Mouse (Mus musculus) ES-CJ7 (cell line): Measurements from ENCODE around the gene Asic1.

Source experiments
- DNase-seq: peaks from one replicate; pipeline ENCODE4 v3.0.0; 2011; ENCODE audit warnings: low read depth, low spot score

The Asic1 gene

GRCm38 (mm10) chr15:99670154-99670821 is at the start of gene Asic1:
Gene Asic1 (plus strand): TSS chr15:99670368.
- peak; percentile 38 for DNase-seq

GRCm38 (mm10) chr15:99622063-99622462 is 48.1 kb upstream of the Asic1 start:
- DNase-seq: no peak

- DNase-seq: peak; percentile 79
Observed at GRCm38 (mm10) chr15:99631618-99632017, 38.5 kb upstream of the Asic1 start.

GRCm38 (mm10) chr15:99634702-99635101 is 35.5 kb upstream of the Asic1 start:
- DNase-seq: no peak

GRCm38 (mm10) chr15:99637405-99638123 is 32.6 kb upstream of the Asic1 start:
- no peak for DNase-seq

- DNase-seq: no peak
Observed at GRCm38 (mm10) chr15:99638124-99638485, 32.1 kb upstream of the Asic1 start.

GRCm38 (mm10) chr15:99642622-99643021 is 27.5 kb upstream of the Asic1 start:
- no peak for DNase-seq

GRCm38 (mm10) chr15:99643832-99644231 is 26.3 kb upstream of the Asic1 start:
- no peak for DNase-seq

GRCm38 (mm10) chr15:99644776-99645175 is 25.4 kb upstream of the Asic1 start:
- no peak for DNase-seq

- DNase-seq: no peak
Observed at GRCm38 (mm10) chr15:99648326-99648725, 21.8 kb upstream of the Asic1 start.

- DNase-seq: no peak
Observed at GRCm38 (mm10) chr15:99649067-99649761, 21.0 kb upstream of the Asic1 start.

- no peak for DNase-seq
Observed at GRCm38 (mm10) chr15:99650304-99650703, 19.9 kb upstream of the Asic1 start.

GRCm38 (mm10) chr15:99651163-99651872 is 18.9 kb upstream of the Asic1 start, which contains the start of gene Racgap1:
Gene Racgap1 (minus strand): TSS chr15:99651656.
- DNase-seq: peak; percentile 99

- DNase-seq: peak; percentile 67
Observed at GRCm38 (mm10) chr15:99651984-99652872, 17.9 kb upstream of the Asic1 start.

- DNase-seq: peak; percentile 90
Observed at GRCm38 (mm10) chr15:99653291-99653690, 16.9 kb upstream of the Asic1 start.

- DNase-seq: peak; percentile 79
Observed at GRCm38 (mm10) chr15:99653876-99654275, 16.3 kb upstream of the Asic1 start.

GRCm38 (mm10) chr15:99655956-99656355 is 14.2 kb upstream of the Asic1 start:
- no peak for DNase-seq

- DNase-seq: peak; percentile 51
Observed at GRCm38 (mm10) chr15:99658437-99658836, 11.7 kb upstream of the Asic1 start.

- no peak for DNase-seq
Observed at GRCm38 (mm10) chr15:99661121-99661830, 8.9 kb upstream of the Asic1 start.

GRCm38 (mm10) chr15:99662371-99662770 is 7.8 kb upstream of the Asic1 start:
- DNase-seq: no peak
